Mouse (Mus musculus) MEL (cell line): ENCODE measurements around the gene Tubgcp3.
"Not testable (repeated sequence)": the region's sequence is repeated elsewhere in the genome, so short reads cannot be mapped to it uniquely, and the experiment has no call there.

ENCODE experiments used
- CTCF ChIP-seq, 3 experiments: IDR thresholded peaks in 2 of 3; conservative IDR thresholded peaks in 1 of 3; 2 replicates each; pipeline ENCODE4 v1.5.1; 2011 to 2012; ENCODE audit warnings: low read length in 3 of 3, low read depth in 2 of 3, mild to moderate bottlenecking in 2 of 3, improper control_type of control experiment in 1 of 3, inconsistent platforms in 1 of 3, mixed read lengths in 1 of 3, moderate library complexity in 1 of 3; ENCODE audit not compliant: control insufficient read depth in 1 of 3, insufficient read depth in 1 of 3, poor library complexity in 1 of 3, severe bottlenecking in 1 of 3
- ELF1 ChIP-seq: IDR thresholded peaks from 2 replicates; pipeline ENCODE4 v1.6.1; 2014; ENCODE audit warnings: low read depth, mild to moderate bottlenecking, inconsistent platforms, low read length, improper control_type of control experiment, moderate library complexity
- EP300 ChIP-seq, 2 experiments: IDR thresholded peaks; 2 replicates each; pipeline ENCODE4 v1.6.1; 2011; ENCODE audit warnings: improper control_type of control experiment in 2 of 2, low read length in 2 of 2, low read depth in 1 of 2, mild to moderate bottlenecking in 1 of 2
- GATA1 ChIP-seq: IDR thresholded peaks from 2 replicates; pipeline ENCODE4 v1.6.1; 2011; ENCODE audit warnings: low read depth, low read length, improper control_type of control experiment
- JUND ChIP-seq: IDR thresholded peaks from 2 replicates; pipeline ENCODE4 v1.6.1; 2011; ENCODE audit warnings: low read depth, mild to moderate bottlenecking, improper control_type of control experiment, low read length
- KAT2A ChIP-seq: conservative IDR thresholded peaks from 2 replicates; pipeline ENCODE4 v1.6.1; 2012; ENCODE audit warnings: low read depth, low read length, improper control_type of control experiment, inconsistent platforms
- MAZ ChIP-seq: IDR thresholded peaks from 2 replicates; pipeline ENCODE4 v1.6.1; 2012; ENCODE audit warnings: low read depth, mild to moderate bottlenecking, inconsistent platforms, low read length, improper control_type of control experiment
- MYC ChIP-seq: IDR thresholded peaks from 2 replicates; pipeline ENCODE4 v1.6.1; 2011; ENCODE audit warnings: low read depth, mild to moderate bottlenecking, low read length, improper control_type of control experiment, moderate library complexity
- POLR2A ChIP-seq, 2 experiments: IDR thresholded peaks; 2 replicates each; pipeline ENCODE4 v1.6.1; 2011 to 2012; ENCODE audit warnings: low read length in 2 of 2, mild to moderate bottlenecking in 2 of 2, control low read depth in 1 of 2, improper control_type of control experiment in 1 of 2, low read depth in 1 of 2, moderate library complexity in 1 of 2; ENCODE audit not compliant: control insufficient read depth in 1 of 2, insufficient read depth in 1 of 2, poor library complexity in 1 of 2
- POLR2AphosphoS5 ChIP-seq: IDR thresholded peaks from 2 replicates; pipeline ENCODE4 v1.6.1; 2012; ENCODE audit warnings: low read depth, borderline replicate concordance, mild to moderate bottlenecking, inconsistent platforms, low read length, moderate library complexity, mixed read lengths
- TBP ChIP-seq: IDR thresholded peaks from 2 replicates; pipeline ENCODE4 v1.8.0; 2011; ENCODE audit warnings: low read depth, low read length, improper control_type of control experiment
- TCF12 ChIP-seq: IDR thresholded peaks from 2 replicates; pipeline ENCODE4 v1.6.1; 2014; ENCODE audit warnings: low read depth, mild to moderate bottlenecking, inconsistent platforms, low read length, improper control_type of control experiment, moderate library complexity
- USF2 ChIP-seq, 2 experiments: IDR thresholded peaks; 2 replicates each; pipeline ENCODE4 v1.6.1; 2011 to 2012; ENCODE audit warnings: improper control_type of control experiment in 2 of 2, low read length in 2 of 2, borderline replicate concordance in 1 of 2, inconsistent platforms in 1 of 2, low read depth in 1 of 2, mild to moderate bottlenecking in 1 of 2; ENCODE audit not compliant: insufficient read depth in 1 of 2
- ZNF384 ChIP-seq: IDR thresholded peaks from 2 replicates; pipeline ENCODE4 v1.6.1; 2012; ENCODE audit warnings: low read depth, mild to moderate bottlenecking, inconsistent platforms, low read length, improper control_type of control experiment

DNA sequence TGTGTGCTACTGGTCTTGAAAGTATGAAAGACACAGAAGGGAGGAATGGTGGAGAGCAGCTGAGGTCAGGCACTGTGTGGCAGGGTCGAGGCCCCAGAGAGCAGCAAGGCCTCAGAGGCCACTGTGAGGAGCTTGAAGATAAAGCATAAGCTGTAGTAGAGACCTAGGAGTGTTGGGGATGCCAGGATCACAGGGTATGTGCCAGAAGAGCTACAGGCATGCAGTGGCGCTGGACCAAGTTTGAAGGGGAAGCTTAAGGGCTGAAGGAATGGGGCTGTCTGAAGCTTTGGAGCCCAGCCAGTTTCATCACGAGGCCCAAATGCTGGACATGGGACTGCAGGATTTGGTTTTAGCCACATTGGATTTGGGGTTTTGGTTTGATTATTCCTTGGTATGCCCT is 54.7 kb downstream of the Tubgcp3 start:
- TF ChIP-seq MAZ; CTCF (IDR thresholded peaks at IDR 0.05 in 2 of 3, conservative IDR thresholded peaks at IDR 0.05 in 1 of 3; ENCODE audit: control insufficient read depth in 1 of 3, insufficient read depth in 1 of 3, low read depth in 2 of 3, low read length in 3 of 3, poor library complexity in 1 of 3, severe bottlenecking in 1 of 3); TCF12; POLR2AphosphoS5; POLR2A (IDR thresholded peaks at IDR 0.05; ENCODE audit: control insufficient read depth in 1 of 2, insufficient read depth in 1 of 2, low read depth in 1 of 2, low read length in 2 of 2, poor library complexity in 1 of 2); MYC; ELF1; KAT2A; TBP; ZNF384; JUND; EP300 (IDR thresholded peaks at IDR 0.05; ENCODE audit: low read depth in 1 of 2, low read length in 2 of 2); USF2 (IDR thresholded peaks at IDR 0.05; ENCODE audit: borderline replicate concordance in 1 of 2, insufficient read depth in 1 of 2, low read depth in 1 of 2, low read length in 2 of 2); GATA1: not testable (repeated sequence)
